Mouse (Mus musculus) liver, embryonic 11.5 days (tissue): ENCODE data around the gene Lrrc42. TPM values are rescaled to one million over a fixed set of nuclear protein-coding genes. Genes with fewer than 3 reads are reported as not detected.

Source experiments
- ATAC-seq: fragments of 200-750 bp; cut with Nextera tagmentation; replicated peaks from 2 replicates; pipeline ENCODE4 v1.8.0; 2017; ENCODE audit warnings: moderate number of reproducible peaks, mild to moderate bottlenecking, moderate TSS enrichment, moderate library complexity; ENCODE audit not compliant: low FRiP score
- DNase-seq: peaks from one replicate; pipeline ENCODE4 v3.0.0-alpha.2; 2017; ENCODE audit warnings: low spot score
- H3K27ac ChIP-seq: fragments of 300-500 bp; sonication (generic); 2 replicates; pipeline ENCODE4 v1.5.1; 2014; ENCODE audit warnings: mild to moderate bottlenecking, low read depth, low read length, control low read depth
- H3K27me3 ChIP-seq: fragments of 300-500 bp; sonication (generic); replicated peaks from 2 replicates; pipeline ENCODE4 v1.6.1; 2014; ENCODE audit warnings: low read length, mixed read lengths; ENCODE audit not compliant: control insufficient read depth, insufficient read depth
- H3K36me3 ChIP-seq: fragments of 300-500 bp; sonication (generic); 2 replicates; pipeline ENCODE4 v1.6.1; 2014; ENCODE audit warnings: mild to moderate bottlenecking, low read length, moderate library complexity, mixed read lengths; ENCODE audit not compliant: control insufficient read depth, insufficient read depth
- H3K4me1 ChIP-seq: fragments of 300-500 bp; sonication (generic); replicated peaks from 2 replicates; pipeline ENCODE4 v1.6.1; 2014; ENCODE audit warnings: low read length, mixed read lengths; ENCODE audit not compliant: control insufficient read depth, insufficient read depth
- H3K4me2 ChIP-seq: fragments of 300-500 bp; sonication (generic); 2 replicates; pipeline ENCODE4 v1.6.1; 2014; ENCODE audit warnings: mild to moderate bottlenecking, control low read depth, moderate library complexity
- H3K4me3 ChIP-seq: fragments of 300-500 bp; sonication (generic); 2 replicates; pipeline ENCODE4 v1.5.1; 2014; ENCODE audit warnings: low read depth, low read length, control low read depth
- H3K9ac ChIP-seq: fragments of 300-500 bp; sonication (generic); 2 replicates; pipeline ENCODE4 v1.6.1; 2014; ENCODE audit warnings: low read depth, low read length, control low read depth
- H3K9me3 ChIP-seq: fragments of 300-500 bp; sonication (generic); 2 replicates; pipeline ENCODE4 v1.6.1; 2016; ENCODE audit warnings: low read length, inconsistent platforms, mixed read lengths; ENCODE audit not compliant: control insufficient read depth
- WGBS: fragments of 180-500 bp; shearing (Covaris S2); extraction: QIAGEN DNeasy Blood & Tissue Kit; methylation state at CpG from one replicate; pipeline ENCODE4 v1.1.7; 2014; 5-methylcytosine and 5-hydroxymethylcytosine counted together
- polyA plus RNA-seq: library from polyadenylated mRNA; unstranded; fragments of >200 nt; fragmentation: Nextera tagmentation; extraction: Ambion mirVana; gene quantifications from 2 replicates; pipeline ENCODE4 v1.2.1, GENCODE M21; 2014

Lrrc42 gene
- polyA plus RNA-seq, 1 experiment from 2014 or later: 40.7 TPM

GRCm38 (mm10) chr4:107260001-107260400 lies 6.7 kb upstream of the Lrrc42 start:
- DNase-seq: no peak
- H3K36me3 ChIP-seq: no peaks in the 10 kb centered on the region
- H3K4me2 ChIP-seq: no peak overlapping the region

GRCm38 (mm10) chr4:107254414-107254813 lies 1.1 kb upstream of the Lrrc42 start:
- Histone ChIP-seq H3K4me1 (peaks cover 19% of the 10 kb centered on the region), H3K9ac (peak overlapping the region; percentile 82), H3K27ac (no peak overlapping the region), H3K9me3 (no peaks in the 10 kb centered on the region), H3K36me3 (no peaks in the 10 kb centered on the region), H3K4me2 (peak overlapping the region; percentile 96), H3K27me3 (no peaks in the 10 kb centered on the region), H3K4me3 (peak overlapping the region; percentile 75)
- DNase-seq (no peak), ATAC-seq (no peak)
- 40% methylated on average over 3 of the region's 3 CpGs for WGBS

More at GRCm38 (mm10) chr4:107260001-107260400, 6.7 kb upstream of the Lrrc42 start:
- no peak for ATAC-seq
- Histone ChIP-seq H3K9me3 (no peaks in the 10 kb centered on the region; the same call in 1 of the 2 replicates), H3K9ac (no peak overlapping the region), H3K27ac (no peak overlapping the region), H3K27me3 (no peaks in the 10 kb centered on the region), H3K4me3 (no peak overlapping the region), H3K4me1 (no peaks in the 10 kb centered on the region)
- WGBS: 49% methylated on average over 4 of the region's 4 CpGs

GRCm38 (mm10) chr4:107252522-107252921 lies 810 bp downstream of the Lrrc42 start:
- Histone ChIP-seq H3K27ac (no peak overlapping the region), H3K27me3 (no peaks in the 10 kb centered on the region), H3K4me2 (peak overlapping the region; percentile 96), H3K9me3 (no peaks in the 10 kb centered on the region), H3K4me1 (peaks cover 23% of the 10 kb centered on the region), H3K36me3 (no peaks in the 10 kb centered on the region), H3K4me3 (peak overlapping the region; percentile 75), H3K9ac (peak overlapping the region; percentile 82)
- DNase-seq (no peak), ATAC-seq (no peak)
- 3% methylated on average over 11 of the region's 11 CpGs for WGBS

- no peak overlapping the region for H3K9ac ChIP-seq
- no peak overlapping the region for H3K27ac ChIP-seq
- 28% methylated on average over 4 of the region's 4 CpGs for WGBS
- no peaks in the 10 kb centered on the region for H3K9me3 ChIP-seq
- H3K4me2 ChIP-seq: no peak overlapping the region
- no peak for ATAC-seq
- no peaks in the 10 kb centered on the region for H3K36me3 ChIP-seq
- no peak overlapping the region for H3K4me3 ChIP-seq
- peaks cover 27% of the 10 kb centered on the region for H3K4me1 ChIP-seq
- DNase-seq: no peak
- no peaks in the 10 kb centered on the region for H3K27me3 ChIP-seq
These were observed 2.8 kb downstream of the Lrrc42 start for GRCm38 (mm10) chr4:107250494-107250893.

GRCm38 (mm10) chr4:107249471-107249870 lies 3.9 kb downstream of the Lrrc42 start:
- DNase-seq: no peak
- ATAC-seq: no peak
- WGBS: 50% methylated on average over 2 of the region's 2 CpGs

GRCm38 (mm10) chr4:107248061-107248460 lies 5.3 kb downstream of the Lrrc42 start:
- H3K4me3 ChIP-seq: no peak overlapping the region
- no peaks in the 10 kb centered on the region; the same call in 1 of the 2 replicates for H3K36me3 ChIP-seq
- H3K9ac ChIP-seq: no peak overlapping the region
- H3K4me2 ChIP-seq: no peak overlapping the region
- 92% methylated on average over 3 of the region's 3 CpGs for WGBS
- DNase-seq (no peak), ATAC-seq (no peak)
- no peak overlapping the region for H3K27ac ChIP-seq
- H3K4me1 ChIP-seq: peaks cover 29% of the 10 kb centered on the region
- H3K27me3 ChIP-seq: no peaks in the 10 kb centered on the region
- no peaks in the 10 kb centered on the region for H3K9me3 ChIP-seq

More at GRCm38 (mm10) chr4:107249471-107249870, 3.9 kb downstream of the Lrrc42 start:
- no peaks in the 10 kb centered on the region for H3K36me3 ChIP-seq
- H3K4me2 ChIP-seq: no peak overlapping the region
- no peaks in the 10 kb centered on the region for H3K27me3 ChIP-seq
- no peak overlapping the region for H3K4me3 ChIP-seq
- H3K27ac ChIP-seq: no peak overlapping the region
- H3K4me1 ChIP-seq: peaks cover 27% of the 10 kb centered on the region
- H3K9ac ChIP-seq: no peak overlapping the region
- H3K9me3 ChIP-seq: no peaks in the 10 kb centered on the region

GRCm38 (mm10) chr4:107247110-107247509 lies 6.2 kb downstream of the Lrrc42 start:
- H3K27ac ChIP-seq: no peak overlapping the region
- no peak overlapping the region for H3K4me3 ChIP-seq
- peaks cover 24% of the 10 kb centered on the region for H3K4me1 ChIP-seq

GRCm38 (mm10) chr4:107246040-107246439 lies 7.3 kb downstream of the Lrrc42 start:
- no peaks in the 10 kb centered on the region for H3K27me3 ChIP-seq
- WGBS: 68% methylated on average over 1 of the region's 1 CpGs
- no peak overlapping the region for H3K4me2 ChIP-seq
- no peak overlapping the region for H3K4me3 ChIP-seq
- H3K4me1 ChIP-seq: peaks cover 17% of the 10 kb centered on the region
- no peaks in the 10 kb centered on the region for H3K9me3 ChIP-seq
- H3K36me3 ChIP-seq: peaks cover 6% of the 10 kb centered on the region
- ATAC-seq (no peak), DNase-seq (no peak)
- no peak overlapping the region for H3K27ac ChIP-seq
- H3K9ac ChIP-seq: no peak overlapping the region

More at GRCm38 (mm10) chr4:107247110-107247509, 6.2 kb downstream of the Lrrc42 start:
- Histone ChIP-seq H3K36me3 (peaks cover 2% of the 10 kb centered on the region), H3K9ac (no peak overlapping the region), H3K4me2 (no peak overlapping the region), H3K9me3 (no peaks in the 10 kb centered on the region), H3K27me3 (no peaks in the 10 kb centered on the region)
- WGBS: 72% methylated on average over 9 of the region's 9 CpGs
- DNase-seq (no peak), ATAC-seq (no peak)

- Histone ChIP-seq H3K27ac (no peak overlapping the region), H3K4me3 (no peak overlapping the region)
These were observed 8.0 kb downstream of the Lrrc42 start for GRCm38 (mm10) chr4:107245368-107245767.

More at GRCm38 (mm10) chr4:107245368-107245767, 8.0 kb downstream of the Lrrc42 start:
- 77% methylated on average over 2 of the region's 2 CpGs for WGBS
- H3K36me3 ChIP-seq: peaks cover 8% of the 10 kb centered on the region
- ATAC-seq: no peak
- no peaks in the 10 kb centered on the region for H3K9me3 ChIP-seq
- H3K4me1 ChIP-seq: peaks cover 15% of the 10 kb centered on the region
- no peaks in the 10 kb centered on the region for H3K27me3 ChIP-seq
- H3K4me2 ChIP-seq: no peak overlapping the region
- H3K9ac ChIP-seq: no peak overlapping the region
- DNase-seq: no peak
